Mouse (Mus musculus) heart, adult 2 months (tissue): Measurements from ENCODE around the gene Gpr84. TPM values are rescaled to one million over a fixed set of nuclear protein-coding genes. Genes with fewer than 3 reads are reported as not detected.

ENCODE experiments used
- DNase-seq, 2 experiments: peaks; one replicate each; pipeline ENCODE4 v3.0.0; 2021
- H3K27ac ChIP-seq: fragments of 200-600 bp; 2 replicates; pipeline ENCODE4 v1.8.1; 2022
- H3K27me3 ChIP-seq: fragments of 200-500 bp; 2 replicates; pipeline ENCODE4 v1.6.1; 2012; ENCODE audit warnings: mild to moderate bottlenecking, low read length, inconsistent platforms, mixed read lengths; ENCODE audit not compliant: control insufficient read depth, insufficient read depth
- H3K36me3 ChIP-seq: fragments of 200-500 bp; 2 replicates; pipeline ENCODE4 v1.6.1; 2012; ENCODE audit warnings: low read length, inconsistent platforms; ENCODE audit not compliant: control insufficient read depth, insufficient read depth
- H3K4me1 ChIP-seq: fragments of 200-500 bp; 2 replicates; pipeline ENCODE4 v1.6.1; 2011; ENCODE audit warnings: low read length; ENCODE audit not compliant: control insufficient read depth, insufficient read depth
- H3K4me3 ChIP-seq: fragments of 200-600 bp; 2 replicates; pipeline ENCODE4 v1.8.1; 2022
- H3K79me2 ChIP-seq: fragments of 200-500 bp; replicated peaks from 2 replicates; pipeline ENCODE4 v1.6.1; 2012; ENCODE audit warnings: mild to moderate bottlenecking, inconsistent platforms, low read length, moderate library complexity, mixed read lengths; ENCODE audit not compliant: control insufficient read depth, insufficient read depth
- H3K9ac ChIP-seq: fragments of 200-500 bp; 2 replicates; pipeline ENCODE4 v1.6.1; 2012; ENCODE audit warnings: low read depth, mild to moderate bottlenecking, control low read depth, inconsistent platforms, low read length, mixed read lengths
- CTCF ChIP-seq: fragments of 200-600 bp; IDR thresholded peaks from 2 replicates; pipeline ENCODE4 v1.8.1; 2022; ENCODE audit warnings: antibody characterized with exemption, mild to moderate bottlenecking, moderate library complexity
- EP300 ChIP-seq: fragments of 200-500 bp; IDR thresholded peaks from 2 replicates; pipeline ENCODE4 v1.6.1; 2011; ENCODE audit warnings: low read depth, low read length, control low read depth; ENCODE audit not compliant: insufficient read depth
- POLR2A ChIP-seq: fragments of 200-500 bp; IDR thresholded peaks from 2 replicates; pipeline ENCODE4 v1.6.1; 2011; ENCODE audit warnings: mild to moderate bottlenecking, low read depth, low read length, control low read depth; ENCODE audit not compliant: insufficient read depth
- WGBS: fragments of 180-500 bp; shearing (Covaris S2); methylation state at CpG from one replicate; pipeline ENCODE4 v1.1.7; 2018; 5-methylcytosine and 5-hydroxymethylcytosine counted together
- intact Hi-C: fragments of 180-260 bp; cut with DNase I; formaldehyde crosslinking; loops from one replicate; pipeline ENCODE4 v1.15.1; 2025
- polyA plus RNA-seq: library from polyadenylated mRNA; depleted of rRNA; stranded (reverse); fragments of >200 nt; gene quantifications from 2 replicates; pipeline ENCODE4 v1.2.3, GENCODE M21; 2012
- total RNA-seq, 2 experiments: library from RNA; stranded (reverse); gene quantifications; 2 replicates each; pipeline ENCODE4 v1.2.3; 2021

The Gpr84 gene
- total and polyA plus RNA-seq, 3 experiments, result 0.06 TPM; not detected in 2

DNA sequence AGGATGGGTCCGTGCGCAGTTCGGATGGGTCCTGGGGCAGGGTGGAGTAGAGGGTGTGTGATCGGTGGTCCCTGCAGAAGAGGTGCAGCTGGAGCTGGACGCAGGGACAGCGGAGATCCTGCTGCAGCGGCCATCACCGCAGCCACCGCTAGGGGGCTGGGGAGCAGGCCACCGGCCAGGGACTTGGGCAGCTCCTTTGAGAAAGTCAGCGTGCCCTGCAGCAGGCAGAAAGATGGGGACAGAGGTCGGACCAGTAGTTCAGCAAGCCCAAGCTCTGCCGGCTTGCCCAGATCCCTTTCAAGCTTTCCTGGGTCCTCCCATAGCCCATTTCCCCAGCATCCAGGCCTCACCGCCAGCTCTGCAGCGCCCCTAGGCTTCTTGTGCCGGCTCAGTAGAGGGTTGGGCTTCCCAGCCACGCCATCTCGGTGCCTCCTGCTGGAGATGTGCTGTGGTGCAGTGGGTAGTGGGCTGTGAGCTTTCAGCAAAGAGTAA is 4.6 kb upstream of the Gpr84 start:
- Histone ChIP-seq H3K4me3 (peak overlapping the region; percentile 33), H3K36me3 (no peaks in the 10 kb centered on the region), H3K4me1 (peaks cover 6% of the 10 kb centered on the region), H3K27me3 (no peaks in the 10 kb centered on the region), H3K9ac (peak overlapping the region; percentile 62), H3K27ac (peak overlapping the region; percentile 59), H3K79me2 (no peaks in the 10 kb centered on the region)
- TF ChIP-seq POLR2A (no peak), EP300 (0 out of 2 replicates have a peak, but pooled peaks have one; percentile 40), CTCF (peak; percentile 90)
- intact Hi-C loops, result no loop called here
- 11% methylated on average over 18 of the region's 18 CpGs for WGBS
- DNase-seq, result peak; percentile 81 to 89

DNA sequence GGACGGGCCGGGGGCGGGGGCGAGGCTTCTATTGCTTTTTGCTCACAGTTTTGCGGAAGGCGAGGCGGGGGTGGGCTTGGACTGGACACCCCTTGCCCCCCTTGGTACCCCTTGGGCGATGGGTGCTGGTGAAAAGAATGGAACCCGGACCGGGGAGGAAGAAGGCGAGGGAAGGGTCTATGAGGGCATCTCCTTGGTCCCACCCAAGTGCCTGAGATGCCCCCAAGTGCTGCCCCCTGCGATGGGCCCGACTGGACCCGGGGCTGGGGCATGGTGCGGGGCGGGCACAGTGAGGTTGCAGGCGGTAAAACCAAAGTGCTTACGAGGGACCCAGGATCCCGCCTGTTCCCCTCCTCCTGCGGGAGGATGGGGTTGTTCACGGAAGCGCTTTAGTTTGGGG is 3.8 kb upstream of the Gpr84 start:
- intact Hi-C loops, result no loop called here
- 46% methylated on average over 22 of the region's 22 CpGs for WGBS
- H3K9ac ChIP-seq, result 0 out of 2 replicates have a peak overlapping the region, but pooled peaks have one; percentile 31

DNA sequence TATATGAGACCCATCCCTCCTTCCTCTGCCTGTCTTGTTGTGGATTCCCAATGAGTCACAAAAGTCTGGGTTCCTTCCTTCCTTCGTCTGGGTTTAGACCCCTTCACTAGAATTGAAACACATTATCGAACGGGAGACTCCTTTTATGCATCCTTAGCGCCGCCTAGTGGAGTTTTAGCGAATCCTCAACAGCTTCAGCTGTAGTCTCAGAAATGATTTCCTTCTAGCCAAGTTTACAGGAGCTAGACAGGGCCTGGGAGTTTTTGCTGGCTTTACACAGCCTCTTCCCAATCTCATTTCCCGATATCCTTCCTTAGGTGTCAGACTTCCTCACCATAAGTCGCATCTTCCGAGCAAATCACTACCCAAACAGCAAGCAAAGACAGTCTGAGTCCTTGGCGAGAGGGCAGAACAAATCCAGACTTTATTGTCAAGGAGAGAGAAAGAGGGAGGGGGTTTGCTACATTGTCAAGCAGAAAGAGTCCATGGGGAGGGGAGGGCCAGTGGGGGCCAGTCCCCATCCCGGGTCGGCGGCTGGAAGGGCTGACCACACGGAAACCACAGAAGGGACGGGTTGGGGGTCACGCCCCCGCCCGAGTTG is 3.2 kb upstream of the Gpr84 start:
- 22% methylated on average over 18 of the region's 18 CpGs for WGBS
- Histone ChIP-seq H3K4me3 (no peak overlapping the region), H3K27ac (no peak overlapping the region), H3K9ac (peak overlapping the region; percentile 31; the same call in 1 of the 2 replicates), H3K4me1 (peaks cover 6% of the 10 kb centered on the region), H3K79me2 (no peaks in the 10 kb centered on the region), H3K36me3 (no peaks in the 10 kb centered on the region), H3K27me3 (no peaks in the 10 kb centered on the region)
- peak in 1 of 2 experiments; percentile 49 for DNase-seq
- intact Hi-C loops, result no loop called here
- no peak for TF ChIP-seq POLR2A
- peak; percentile 93 for TF ChIP-seq CTCF

More for the DNA sequence above, 3.8 kb upstream of the Gpr84 start:
- no peaks in the 10 kb centered on the region for H3K79me2 ChIP-seq
- H3K27me3 ChIP-seq, result no peaks in the 10 kb centered on the region
- H3K4me1 ChIP-seq, result peaks cover 6% of the 10 kb centered on the region
- no peak overlapping the region for H3K27ac ChIP-seq
- H3K4me3 ChIP-seq, result peak overlapping the region; percentile 33; the same call in 1 of the 2 replicates
- TF ChIP-seq CTCF (no peak), EP300 (no peak), POLR2A (no peak)
- no peaks in the 10 kb centered on the region for H3K36me3 ChIP-seq
- DNase-seq, result no peak

DNA sequence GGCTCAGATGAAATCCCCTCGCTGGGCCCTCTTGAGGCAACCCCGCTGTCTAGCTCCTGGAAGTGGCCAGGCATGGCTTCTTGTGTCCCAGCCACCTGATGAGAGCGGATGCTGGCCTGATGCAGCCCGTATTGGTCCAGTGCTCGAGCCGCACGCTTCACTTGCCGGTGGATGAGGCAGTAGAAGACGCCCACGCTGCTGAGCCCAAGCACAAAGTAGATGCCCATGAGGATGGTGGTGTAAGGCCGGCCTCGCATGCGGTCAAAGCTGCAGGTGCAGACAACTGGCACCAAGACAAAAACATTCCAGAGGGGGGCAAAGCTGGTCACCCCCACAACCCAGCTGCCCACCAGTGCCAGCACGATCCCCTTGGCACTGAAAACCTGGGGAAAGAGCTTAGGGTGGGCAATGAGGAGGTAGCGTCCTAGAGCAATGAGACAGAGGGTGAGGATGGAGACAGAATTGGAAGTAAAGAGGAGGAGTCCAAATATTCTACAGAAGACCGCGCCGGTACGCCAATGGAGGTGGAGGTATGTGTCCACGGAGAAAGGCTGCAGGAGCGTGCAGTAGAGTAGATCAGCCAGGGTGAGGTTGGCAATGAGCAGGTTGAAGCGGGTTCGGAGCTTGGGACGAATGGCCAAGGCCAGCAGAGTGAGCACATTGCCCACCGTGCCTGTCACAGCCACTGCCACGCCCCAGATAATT is 1.4 kb downstream of the Gpr84 start:
- WGBS, result 67% methylated on average over 26 of the region's 26 CpGs
- no peak for TF ChIP-seq POLR2A
- no peak for TF ChIP-seq CTCF
- no peak for TF ChIP-seq EP300
- intact Hi-C loops, result loop anchor here (5.0 to 10.0 kb wide), 2 partner anchors 37 to 324 kb away; partner anchors contain the start of gene Copz1

DNA sequence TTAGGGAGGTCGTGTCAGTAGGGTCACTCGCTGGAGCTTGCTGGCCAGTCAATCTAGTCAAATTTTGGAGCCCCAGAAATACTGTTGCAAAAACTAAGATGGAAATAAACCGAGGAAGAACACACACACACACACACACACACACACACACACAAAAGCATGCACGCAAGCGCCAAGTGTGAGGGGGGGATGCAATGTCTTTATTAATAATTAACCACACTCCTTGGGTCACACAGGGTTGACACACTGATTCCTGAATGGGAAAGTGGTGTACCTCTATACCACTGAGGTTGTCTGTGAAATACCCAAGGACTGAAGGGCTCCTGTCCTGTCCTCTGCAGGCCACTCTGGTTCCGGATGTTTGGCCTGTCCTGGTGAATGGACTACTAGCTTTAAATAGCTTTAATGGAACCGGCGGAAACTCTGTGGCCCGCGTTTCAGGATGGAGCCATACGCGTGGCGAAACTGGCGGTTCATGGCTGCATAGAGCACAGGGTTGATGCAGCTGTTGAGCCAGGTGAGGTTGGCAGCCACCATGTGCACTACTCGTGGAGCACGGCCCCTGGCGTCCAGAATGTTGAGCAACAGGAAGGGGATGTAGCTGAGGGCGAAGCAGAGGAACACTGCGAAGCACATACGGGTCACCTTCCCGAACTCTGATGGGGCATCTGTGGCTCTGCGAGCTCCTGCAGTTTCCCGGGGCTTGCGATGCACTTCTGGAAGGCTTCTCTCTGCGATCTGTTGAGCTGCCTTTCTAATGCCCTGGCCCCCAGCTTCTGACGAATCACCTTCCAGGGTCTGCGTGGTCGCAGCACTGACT is 2.1 kb downstream of the Gpr84 start:
- H3K9ac ChIP-seq, result no peak overlapping the region

More for the DNA sequence above, 1.4 kb downstream of the Gpr84 start:
- no peak for DNase-seq
- H3K4me1 ChIP-seq, result peaks cover 4% of the 10 kb centered on the region
- no peak overlapping the region for H3K27ac ChIP-seq
- H3K4me3 ChIP-seq, result no peak overlapping the region
- no peaks in the 10 kb centered on the region for H3K36me3 ChIP-seq
- no peak overlapping the region for H3K9ac ChIP-seq
- no peaks in the 10 kb centered on the region for H3K79me2 ChIP-seq
- no peaks in the 10 kb centered on the region for H3K27me3 ChIP-seq

More for the DNA sequence above, 2.1 kb downstream of the Gpr84 start:
- Histone ChIP-seq H3K36me3 (no peaks in the 10 kb centered on the region), H3K4me1 (peaks cover 4% of the 10 kb centered on the region; the same call in 1 of the 2 replicates), H3K4me3 (no peak overlapping the region), H3K27me3 (no peaks in the 10 kb centered on the region), H3K27ac (no peak overlapping the region), H3K79me2 (no peaks in the 10 kb centered on the region)
- 45% methylated on average over 28 of the region's 28 CpGs for WGBS
- TF ChIP-seq EP300, result no peak
- TF ChIP-seq CTCF, result peak; percentile 24
- DNase-seq, result no peak
- intact Hi-C loops, result loop anchor here (5.0 to 10.0 kb wide), 2 partner anchors 36 to 323 kb away; partner anchors contain the start of gene Copz1
